Mouse (Mus musculus) MEL (cell line): ENCODE results near the gene Prdm11. TPM values are rescaled to one million over a fixed set of nuclear protein-coding genes. Genes with fewer than 3 reads are reported as not detected.

Source experiments
- DNase-seq: peaks from one replicate; pipeline ENCODE4 v3.0.0; 2011; ENCODE audit warnings: low read depth, low spot score
- H3K27ac ChIP-seq: 2 replicates; pipeline ENCODE4 v1.5.1; 2012; ENCODE audit warnings: low read depth, mild to moderate bottlenecking, control low read depth, low read length, moderate library complexity; ENCODE audit not compliant: control insufficient read depth
- H3K27me3 ChIP-seq, 2 experiments: fragments of 150-350 bp in 1 of 2; sonication (generic) in 1 of 2; 2 replicates each; pipeline ENCODE4 v1.6.1; 2012; ENCODE audit warnings: low read length in 2 of 2, mild to moderate bottlenecking in 2 of 2, improper control_type of control experiment in 1 of 2, moderate library complexity in 1 of 2; ENCODE audit not compliant: insufficient read depth in 2 of 2, control insufficient read depth in 1 of 2
- H3K36me3 ChIP-seq, 2 experiments: 2 replicates each; pipeline ENCODE4 v1.6.1; 2012 to 2014; ENCODE audit warnings: low read length in 2 of 2, improper control_type of control experiment in 1 of 2, inconsistent platforms in 1 of 2, mild to moderate bottlenecking in 1 of 2; ENCODE audit not compliant: insufficient read depth in 2 of 2, control insufficient read depth in 1 of 2
- H3K4me1 ChIP-seq, 2 experiments: fragments of 150-350 bp in 1 of 2; sonication (generic) in 1 of 2; 2 replicates each; pipeline ENCODE4 v1.6.1; 2012; ENCODE audit warnings: low read length in 2 of 2, improper control_type of control experiment in 1 of 2, mild to moderate bottlenecking in 1 of 2; ENCODE audit not compliant: insufficient read depth in 2 of 2, control insufficient read depth in 1 of 2
- H3K4me3 ChIP-seq, 2 experiments: fragments of 150-350 bp in 1 of 2; sonication (generic) in 1 of 2; 2 replicates each; pipeline ENCODE4 v1.5.1; 2012; ENCODE audit warnings: low read depth in 2 of 2, low read length in 2 of 2, mild to moderate bottlenecking in 2 of 2, moderate library complexity in 2 of 2, control low read depth in 1 of 2, improper control_type of control experiment in 1 of 2; ENCODE audit not compliant: control insufficient read depth in 1 of 2, insufficient read depth in 1 of 2
- H3K79me2 ChIP-seq: 2 replicates; pipeline ENCODE4 v1.6.1; 2012; ENCODE audit warnings: mild to moderate bottlenecking, low read length, moderate library complexity; ENCODE audit not compliant: control insufficient read depth, poor library complexity, insufficient read depth
- H3K9ac ChIP-seq: 2 replicates; pipeline ENCODE4 v1.6.1; 2012; ENCODE audit warnings: low read depth, mild to moderate bottlenecking, control low read depth, low read length, moderate library complexity; ENCODE audit not compliant: control insufficient read depth, poor library complexity, severe bottlenecking
- H3K9me3 ChIP-seq: fragments of 150-350 bp; sonication (generic); replicated peaks from 2 replicates; pipeline ENCODE4 v1.6.1; 2012; ENCODE audit warnings: mild to moderate bottlenecking, low read length, improper control_type of control experiment, moderate library complexity; ENCODE audit not compliant: insufficient read depth
- CHD2 ChIP-seq: IDR thresholded peaks from 2 replicates; pipeline ENCODE4 v1.6.1; 2011; ENCODE audit warnings: low read length, improper control_type of control experiment
- CTCF ChIP-seq, 3 experiments: IDR thresholded peaks in 2 of 3; conservative IDR thresholded peaks in 1 of 3; 2 replicates each; pipeline ENCODE4 v1.5.1; 2011 to 2012; ENCODE audit warnings: low read length in 3 of 3, low read depth in 2 of 3, mild to moderate bottlenecking in 2 of 3, improper control_type of control experiment in 1 of 3, inconsistent platforms in 1 of 3, mixed read lengths in 1 of 3, moderate library complexity in 1 of 3; ENCODE audit not compliant: control insufficient read depth in 1 of 3, insufficient read depth in 1 of 3, poor library complexity in 1 of 3, severe bottlenecking in 1 of 3
- E2F4 ChIP-seq: IDR thresholded peaks from 2 replicates; pipeline ENCODE4 v1.6.1; 2011; ENCODE audit warnings: low read depth, low read length, improper control_type of control experiment, borderline replicate concordance
- ELF1 ChIP-seq: IDR thresholded peaks from 2 replicates; pipeline ENCODE4 v1.6.1; 2014; ENCODE audit warnings: low read depth, mild to moderate bottlenecking, inconsistent platforms, low read length, improper control_type of control experiment, moderate library complexity
- GATA1 ChIP-seq: IDR thresholded peaks from 2 replicates; pipeline ENCODE4 v1.6.1; 2011; ENCODE audit warnings: low read depth, low read length, improper control_type of control experiment
- JUND ChIP-seq: IDR thresholded peaks from 2 replicates; pipeline ENCODE4 v1.6.1; 2011; ENCODE audit warnings: low read depth, mild to moderate bottlenecking, improper control_type of control experiment, low read length
- MAFK ChIP-seq: IDR thresholded peaks from 2 replicates; pipeline ENCODE4 v1.6.1; 2011; ENCODE audit warnings: low read depth, mild to moderate bottlenecking, low read length, improper control_type of control experiment, borderline replicate concordance
- MAX ChIP-seq: IDR thresholded peaks from 2 replicates; pipeline ENCODE4 v1.6.1; 2011; ENCODE audit warnings: low read length, improper control_type of control experiment
- MEF2A ChIP-seq: IDR thresholded peaks from 2 replicates; pipeline ENCODE4 v1.6.1; 2014; ENCODE audit warnings: low read depth, mild to moderate bottlenecking, inconsistent platforms, low read length, improper control_type of control experiment; ENCODE audit not compliant: poor library complexity, insufficient replicate concordance, severe bottlenecking; ENCODE audit errors: extremely low read depth
- MYB ChIP-seq: IDR thresholded peaks from 2 replicates; pipeline ENCODE4 v1.6.1; 2011; ENCODE audit warnings: mild to moderate bottlenecking, low read depth, low read length, improper control_type of control experiment
- MYC ChIP-seq: IDR thresholded peaks from 2 replicates; pipeline ENCODE4 v1.6.1; 2011; ENCODE audit warnings: low read depth, mild to moderate bottlenecking, low read length, improper control_type of control experiment, moderate library complexity
- NELFE ChIP-seq: IDR thresholded peaks from 2 replicates; pipeline ENCODE4 v1.6.1; 2011; ENCODE audit warnings: low read depth, low read length, improper control_type of control experiment
- NRF1 ChIP-seq: IDR thresholded peaks from 2 replicates; pipeline ENCODE4 v1.6.1; 2014; ENCODE audit warnings: low read depth, mild to moderate bottlenecking, inconsistent platforms, low read length, improper control_type of control experiment, moderate library complexity; ENCODE audit not compliant: poor library complexity, insufficient read depth, severe bottlenecking
- POLR2AphosphoS2 ChIP-seq: IDR thresholded peaks from 2 replicates; pipeline ENCODE4 v1.6.1; 2011; ENCODE audit warnings: low read length, improper control_type of control experiment
- POLR2AphosphoS5 ChIP-seq: IDR thresholded peaks from 2 replicates; pipeline ENCODE4 v1.6.1; 2012; ENCODE audit warnings: low read depth, borderline replicate concordance, mild to moderate bottlenecking, inconsistent platforms, low read length, moderate library complexity, mixed read lengths
- SIN3A ChIP-seq: IDR thresholded peaks from 2 replicates; pipeline ENCODE4 v1.6.1; 2012; ENCODE audit warnings: low read length, improper control_type of control experiment, inconsistent platforms
- SMC3 ChIP-seq: IDR thresholded peaks from 2 replicates; pipeline ENCODE4 v1.6.1; 2011; ENCODE audit warnings: low read depth, low read length, improper control_type of control experiment
- TAL1 ChIP-seq: IDR thresholded peaks from 2 replicates; pipeline ENCODE4 v1.6.1; 2012; ENCODE audit warnings: mild to moderate bottlenecking, inconsistent platforms, low read length, moderate library complexity, mixed read lengths
- TBP ChIP-seq: IDR thresholded peaks from 2 replicates; pipeline ENCODE4 v1.8.0; 2011; ENCODE audit warnings: low read depth, low read length, improper control_type of control experiment
- TCF12 ChIP-seq: IDR thresholded peaks from 2 replicates; pipeline ENCODE4 v1.6.1; 2014; ENCODE audit warnings: low read depth, mild to moderate bottlenecking, inconsistent platforms, low read length, improper control_type of control experiment, moderate library complexity
- UBTF ChIP-seq: IDR thresholded peaks from 2 replicates; pipeline ENCODE4 v1.6.1; 2012; ENCODE audit warnings: low read depth, mild to moderate bottlenecking, inconsistent platforms, low read length, improper control_type of control experiment, moderate library complexity, borderline replicate concordance; ENCODE audit not compliant: insufficient read depth
- ZKSCAN1 ChIP-seq: IDR thresholded peaks from 2 replicates; pipeline ENCODE4 v1.6.1; 2012; ENCODE audit warnings: low read depth, mild to moderate bottlenecking, inconsistent platforms, low read length, improper control_type of control experiment, moderate library complexity
- polyA plus RNA-seq, 2 experiments: library from polyadenylated mRNA; stranded (reverse) in 1 of 2; unstranded in 1 of 2; fragments of >175 nt in 1 of 2; fragments of >200 nt in 1 of 2; gene quantifications; 2 replicates each; pipeline versions ENCODE4 v1.2.1 to v1.2.4; 2012; ENCODE audit warnings: low replicate concordance in 2 of 2, low read depth in 1 of 2; ENCODE audit not compliant: insufficient read length in 2 of 2, insufficient read depth in 1 of 2, missing spikeins in 1 of 2
- total RNA-seq: library from RNA; depleted of rRNA; stranded (reverse); fragments of 300-350 nt; gene quantifications from 2 replicates; pipeline ENCODE4 v1.2.3, GENCODE M21; 2012

Gene Prdm11
- total and polyA plus RNA-seq, 3 experiments: 5.5 to 9.2 TPM; not detected in 1

GRCm38 (mm10) chr2:92924677-92925259 lies 121.2 kb downstream of the Prdm11 start (continued):
- no peak for TF ChIP-seq POLR2AphosphoS2
- TF ChIP-seq CTCF (IDR thresholded peaks at IDR 0.05 in 2 of 3, conservative IDR thresholded peaks at IDR 0.05 in 1 of 3; ENCODE audit: control insufficient read depth in 1 of 3, insufficient read depth in 1 of 3, low read depth in 2 of 3, low read length in 3 of 3, poor library complexity in 1 of 3, severe bottlenecking in 1 of 3): no peak
- TF ChIP-seq TCF12: no peak
- TF ChIP-seq, all 39 proteins: peak for 0

DNA sequence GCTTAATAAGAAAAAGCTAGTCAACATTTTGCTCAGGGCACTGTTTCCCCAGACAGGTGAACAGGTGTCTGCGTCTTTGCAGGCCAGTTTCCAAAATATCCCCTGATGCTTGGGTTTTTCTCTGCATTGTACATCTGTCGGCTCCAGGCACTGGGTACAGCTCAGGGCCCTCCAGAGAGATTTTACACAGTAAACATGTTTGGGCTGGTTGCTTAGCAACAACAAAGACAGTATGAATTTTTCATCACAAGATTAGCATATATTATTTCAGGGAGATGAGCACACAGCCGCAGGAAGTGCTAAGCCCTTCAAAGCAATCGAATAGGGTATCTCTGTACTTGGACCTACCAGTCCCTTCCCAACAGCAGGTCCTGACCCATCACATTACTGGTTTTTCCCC lies 125.3 kb downstream of the Prdm11 start:
- Histone ChIP-seq H3K27ac (no peak overlapping the region), H3K36me3 (no peaks in the 10 kb centered on the region), H3K4me1 (no peaks in the 10 kb centered on the region), H3K9me3 (no peaks in the 10 kb centered on the region), H3K4me3 (no peak overlapping the region), H3K9ac (no peak overlapping the region), H3K27me3 (peaks cover 2 to 8% of the 10 kb centered on the region in 2 experiments), H3K79me2 (no peaks in the 10 kb centered on the region)
- TF ChIP-seq SMC3 (no peak), TAL1 (no peak), NELFE (no peak), POLR2AphosphoS5 (no peak), UBTF (no peak), NRF1 (no peak), SIN3A (no peak), MYB (no peak), POLR2AphosphoS2 (no peak), MAX (no peak), MYC (no peak), TBP (no peak), GATA1 (no peak), CTCF (IDR thresholded peaks at IDR 0.05 in 2 of 3, conservative IDR thresholded peaks at IDR 0.05 in 1 of 3; ENCODE audit: control insufficient read depth in 1 of 3, insufficient read depth in 1 of 3, low read depth in 2 of 3, low read length in 3 of 3, poor library complexity in 1 of 3, severe bottlenecking in 1 of 3) (no peak)
- no peak for DNase-seq

- Histone ChIP-seq H3K27ac (no peak overlapping the region), H3K4me1 (no peaks in the 10 kb centered on the region)
- no peak for DNase-seq
- TF ChIP-seq CHD2 (no peak), ELF1 (no peak), MEF2A (no peak), E2F4 (no peak), JUND (no peak), UBTF (no peak), ZKSCAN1 (no peak), MAFK (no peak)
- TF ChIP-seq, all 39 proteins: peak for 0
- no peaks in the 10 kb centered on the region for H3K36me3 ChIP-seq
- H3K9me3 ChIP-seq: no peaks in the 10 kb centered on the region
- no peaks in the 10 kb centered on the region for H3K79me2 ChIP-seq
- H3K27me3 ChIP-seq: peaks cover 2 to 3% of the 10 kb centered on the region in 2 experiments
- H3K4me3 ChIP-seq: no peak overlapping the region
- H3K9ac ChIP-seq: no peak overlapping the region
Measured at GRCm38 (mm10) chr2:92917405-92918142, 128.4 kb downstream of the Prdm11 start.
